Mouse (Mus musculus) gastrocnemius, adult 2 months (tissue): Measurements from ENCODE around the gene Nufip1. TPM values are rescaled to one million over a fixed set of nuclear protein-coding genes. Genes with fewer than 3 reads are reported as not detected.
"Not testable (repeated sequence)": the region's sequence is repeated elsewhere in the genome, so short reads cannot be mapped to it uniquely, and the experiment has no call there.

Experiments used
- DNase-seq: peaks from one replicate; pipeline ENCODE4 v3.0.0; 2022
- H3K27ac ChIP-seq: fragments of 200-600 bp; 2 replicates; pipeline ENCODE4 v1.8.1; 2022; ENCODE audit warnings: mild to moderate bottlenecking
- H3K4me3 ChIP-seq: fragments of 200-600 bp; 2 replicates; pipeline ENCODE4 v1.8.1; 2022; ENCODE audit warnings: mild to moderate bottlenecking, moderate library complexity
- CTCF ChIP-seq: fragments of 200-600 bp; IDR thresholded peaks from 2 replicates; pipeline ENCODE4 v1.8.1; 2022; ENCODE audit warnings: antibody characterized with exemption, mild to moderate bottlenecking, moderate library complexity
- intact Hi-C: fragments of 180-260 bp; cut with DNase I; formaldehyde crosslinking; loops from one replicate; pipeline ENCODE4 v1.15.1; 2025
- total RNA-seq, 2 experiments: library from RNA; stranded (reverse); gene quantifications; 2 replicates each; pipeline ENCODE4 v1.2.3; 2021

Nufip1 gene
- total RNA-seq, 2 experiments from 2014 or later, result 3.8 to 3.9 TPM

- Histone ChIP-seq H3K27ac (peak overlapping the region; percentile 82), H3K4me3 (peak overlapping the region; percentile 60)
- intact Hi-C loops, result loop anchor here (5.0 kb wide), 3 partner anchors 68 to 268 kb away; no protein-coding TSS in a partner anchor
- TF ChIP-seq CTCF, result no peak
- DNase-seq, result peak; percentile 89
Observed at GRCm38 (mm10) chr14:76149531-76150179, 39.0 kb downstream of the Nufip1 start.

- TF ChIP-seq CTCF, result no peak
- no peak for DNase-seq
- Histone ChIP-seq H3K27ac (peak overlapping the region; percentile 82), H3K4me3 (peak overlapping the region; percentile 60)
- intact Hi-C loops, result loop anchor here (5.0 kb wide), 3 partner anchors 67 to 267 kb away; no protein-coding TSS in a partner anchor
Observed at GRCm38 (mm10) chr14:76150499-76150898, 39.8 kb downstream of the Nufip1 start.

DNA sequence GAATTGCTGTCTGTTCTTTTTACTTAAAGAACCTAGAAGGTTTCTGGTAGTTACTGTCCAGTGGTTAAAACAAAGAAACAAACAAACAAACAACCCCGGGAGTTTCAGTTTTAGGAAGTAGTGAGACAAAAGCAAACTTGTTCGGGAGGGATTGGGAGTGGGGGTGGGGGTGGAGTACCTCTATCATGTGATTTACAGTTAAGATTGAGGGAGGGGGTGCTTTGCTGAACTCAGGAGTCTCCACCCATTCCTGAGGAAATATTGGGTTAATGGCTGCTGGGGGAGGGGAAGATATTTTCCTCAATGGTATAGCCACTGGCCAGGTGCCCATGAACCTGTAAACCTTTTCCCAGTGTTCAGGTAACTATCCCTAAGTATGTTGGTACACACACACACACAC, 40.3 kb downstream of the Nufip1 start:
- Histone ChIP-seq H3K27ac (peak overlapping the region; percentile 82; the same call in 1 of the 2 replicates), H3K4me3 (no peak overlapping the region)
- no peak for TF ChIP-seq CTCF
- intact Hi-C loops, result loop anchor here (5.0 kb wide), 3 partner anchors 66 to 266 kb away; no protein-coding TSS in a partner anchor
- no peak for DNase-seq

GRCm38 (mm10) chr14:76151820-76152161, 41.1 kb downstream of the Nufip1 start:
- no peak for DNase-seq
- intact Hi-C loops, result loop anchor here (2.0 to 5.0 kb wide), 4 partner anchors 66 to 321 kb away; no protein-coding TSS in a partner anchor
- Histone ChIP-seq H3K27ac (peak overlapping the region; percentile 96), H3K4me3 (peak overlapping the region; percentile 100)
- no peak for TF ChIP-seq CTCF

DNA sequence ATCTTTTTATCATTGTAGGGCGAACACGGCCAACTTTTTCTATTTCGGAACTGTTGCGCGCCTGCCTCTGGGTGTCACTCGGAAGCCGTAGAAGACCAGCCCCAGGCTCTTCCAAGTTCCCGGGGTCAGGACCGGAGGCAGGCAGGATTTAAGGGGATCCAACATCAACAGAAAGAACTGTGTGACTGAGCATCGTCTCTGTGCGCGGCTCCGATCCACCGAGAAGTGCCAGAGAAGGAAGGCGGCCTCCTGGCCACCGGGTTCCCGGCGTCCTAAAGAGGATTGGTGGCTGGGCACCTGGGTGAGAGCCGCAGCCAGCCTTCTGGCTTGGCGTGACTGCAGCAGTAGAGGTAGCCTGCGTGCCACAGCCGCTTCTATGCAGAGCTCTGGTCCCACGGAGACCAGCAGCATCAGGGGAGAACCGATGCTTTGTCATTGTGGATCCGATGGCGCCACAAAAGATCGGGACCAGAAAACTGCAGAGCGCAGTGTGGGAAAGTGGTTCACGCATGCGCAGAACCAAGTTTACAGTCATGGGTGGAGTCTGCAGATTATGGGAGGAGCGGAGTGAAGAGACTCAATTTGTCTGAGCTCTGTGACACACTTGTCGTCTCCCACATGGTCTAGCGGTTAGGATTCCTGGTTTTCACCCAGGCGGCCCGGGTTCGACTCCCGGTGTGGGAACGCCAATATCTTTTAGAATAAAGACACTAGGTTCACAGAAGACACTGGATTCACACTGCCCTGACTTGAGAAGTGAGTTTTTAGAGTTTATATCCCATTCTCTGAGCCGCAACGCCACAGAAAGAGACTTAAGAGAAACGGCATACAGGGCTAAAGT, 41.7 kb downstream of the Nufip1 start:
- Histone ChIP-seq H3K27ac (peak overlapping the region; percentile 96), H3K4me3 (peak overlapping the region; percentile 100)
- peak; percentile 62 for TF ChIP-seq CTCF
- intact Hi-C loops, result loop anchor here (2.0 to 5.0 kb wide), 4 partner anchors 65 to 320 kb away; no protein-coding TSS in a partner anchor
- peak; percentile 92 for DNase-seq

DNA sequence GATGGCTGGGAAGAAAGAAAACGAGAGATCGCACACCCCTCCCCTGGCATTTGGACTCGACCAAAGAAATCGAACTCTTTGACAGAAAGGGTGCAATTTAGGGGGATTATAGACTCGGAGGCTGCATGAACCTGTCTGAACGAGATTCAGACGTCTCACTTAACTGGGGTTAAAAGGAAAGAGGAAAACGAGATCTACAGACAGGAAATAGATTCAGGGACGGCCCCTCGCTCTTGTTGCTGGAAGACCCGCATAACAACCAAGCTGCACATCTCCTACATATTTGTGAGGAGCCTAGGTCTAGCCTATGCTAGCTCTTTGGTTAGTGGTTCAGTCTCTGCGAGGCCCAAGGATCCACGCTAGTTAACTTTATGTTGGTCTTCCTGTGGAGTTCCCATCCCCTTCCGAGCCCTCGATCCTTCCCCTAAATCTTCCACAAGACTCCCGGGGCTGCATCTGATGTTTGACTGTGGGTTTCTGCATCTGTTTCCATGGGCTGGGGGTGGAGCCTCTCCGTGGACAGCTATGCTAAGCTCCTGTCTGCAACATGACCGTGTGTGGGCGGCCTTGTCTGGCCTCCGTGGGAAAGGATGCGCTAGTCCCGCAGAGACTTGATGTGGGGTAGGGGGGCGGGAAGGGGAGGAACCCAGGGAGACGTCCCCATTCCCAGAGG, 42.4 kb downstream of the Nufip1 start:
- Histone ChIP-seq H3K27ac (peak overlapping the region; percentile 96), H3K4me3 (peak overlapping the region; percentile 100)
- no peak for DNase-seq
- intact Hi-C loops, result loop anchor here (2.0 to 5.0 kb wide), 4 partner anchors 64 to 320 kb away; no protein-coding TSS in a partner anchor
- no peak for TF ChIP-seq CTCF

- TF ChIP-seq CTCF, result no peak
- H3K27ac ChIP-seq, result no peak overlapping the region
- no peak overlapping the region for H3K4me3 ChIP-seq
- intact Hi-C loops, result loop anchor here (2.0 to 5.0 kb wide), 4 partner anchors 63 to 319 kb away; no protein-coding TSS in a partner anchor
- DNase-seq, result no peak
Observed at GRCm38 (mm10) chr14:76153828-76154227, 43.1 kb downstream of the Nufip1 start.

- no peak for TF ChIP-seq CTCF
- intact Hi-C loops, result no loop called here
- H3K27ac ChIP-seq, result no peak overlapping the region
- DNase-seq, result no peak
- no peak overlapping the region for H3K4me3 ChIP-seq
Observed at GRCm38 (mm10) chr14:76158192-76158785, 47.6 kb downstream of the Nufip1 start.

- DNase-seq, H3K27ac ChIP-seq, H3K4me3 ChIP-seq, intact Hi-C loops: not testable (repeated sequence)
Observed at GRCm38 (mm10) chr14:76160580-76160979, 49.9 kb downstream of the Nufip1 start.

GRCm38 (mm10) chr14:76164236-76164635, 53.5 kb downstream of the Nufip1 start:
- intact Hi-C loops, result no loop called here
- TF ChIP-seq CTCF, result no peak

GRCm38 (mm10) chr14:76164904-76165755, 54.4 kb downstream of the Nufip1 start:
- H3K4me3 ChIP-seq, result peak overlapping the region; percentile 47
- DNase-seq, result peak; percentile 49
- TF ChIP-seq CTCF, result no peak
- intact Hi-C loops, result no loop called here
- H3K27ac ChIP-seq, result no peak overlapping the region

More at GRCm38 (mm10) chr14:76164236-76164635, 53.5 kb downstream of the Nufip1 start:
- Histone ChIP-seq H3K4me3 (no peak overlapping the region), H3K27ac (no peak overlapping the region)
- DNase-seq, result no peak
